Mouse (Mus musculus) cerebellum, adult 2 months (tissue): ENCODE results near the gene Abhd2.

ENCODE experiments used
- CTCF ChIP-seq: fragments of 200-500 bp; IDR thresholded peaks from 2 replicates; pipeline ENCODE4 v1.5.1; 2011; ENCODE audit warnings: low read depth, mild to moderate bottlenecking, control low read depth, low read length, moderate library complexity, borderline replicate concordance; ENCODE audit not compliant: insufficient read depth
- POLR2A ChIP-seq: fragments of 200-500 bp; IDR thresholded peaks from 2 replicates; pipeline ENCODE4 v1.6.1; 2011; ENCODE audit warnings: low read length, control low read depth, borderline replicate concordance; ENCODE audit not compliant: insufficient read depth

DNA sequence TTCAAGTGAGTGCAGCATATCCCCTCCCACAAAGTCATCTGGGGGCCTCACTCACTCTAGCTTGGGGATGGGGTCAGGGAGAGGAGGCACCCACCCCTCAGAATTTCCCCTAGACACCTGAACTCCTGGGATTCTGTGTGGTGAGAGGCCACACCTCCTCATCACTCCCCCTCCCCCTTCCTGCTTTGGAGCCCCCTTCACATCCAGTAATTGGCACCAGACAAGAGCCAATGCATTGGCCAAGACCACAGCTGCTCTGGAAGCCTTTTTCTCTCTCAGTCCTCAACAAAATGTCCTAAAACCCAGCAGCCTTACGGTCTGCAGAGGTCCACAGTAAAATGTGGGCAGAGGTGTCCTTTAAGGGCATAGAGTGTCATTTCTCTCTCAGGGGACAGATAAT lies 25.6 kb upstream of the Abhd2 start:
- TF ChIP-seq POLR2A (no peak), CTCF (no peak)
